Mouse (Mus musculus): ENCODE data around the gene Tbc1d2b. TPM values are rescaled to one million over a fixed set of nuclear protein-coding genes. Genes with fewer than 3 reads are reported as not detected.

Gene Tbc1d2b
- 7.9 and 8.9 TPM in 2 replicates for polyA plus RNA-seq (2016; fragmentation: Nextera tagmentation; extraction: Ambion mirVana)

DNA sequence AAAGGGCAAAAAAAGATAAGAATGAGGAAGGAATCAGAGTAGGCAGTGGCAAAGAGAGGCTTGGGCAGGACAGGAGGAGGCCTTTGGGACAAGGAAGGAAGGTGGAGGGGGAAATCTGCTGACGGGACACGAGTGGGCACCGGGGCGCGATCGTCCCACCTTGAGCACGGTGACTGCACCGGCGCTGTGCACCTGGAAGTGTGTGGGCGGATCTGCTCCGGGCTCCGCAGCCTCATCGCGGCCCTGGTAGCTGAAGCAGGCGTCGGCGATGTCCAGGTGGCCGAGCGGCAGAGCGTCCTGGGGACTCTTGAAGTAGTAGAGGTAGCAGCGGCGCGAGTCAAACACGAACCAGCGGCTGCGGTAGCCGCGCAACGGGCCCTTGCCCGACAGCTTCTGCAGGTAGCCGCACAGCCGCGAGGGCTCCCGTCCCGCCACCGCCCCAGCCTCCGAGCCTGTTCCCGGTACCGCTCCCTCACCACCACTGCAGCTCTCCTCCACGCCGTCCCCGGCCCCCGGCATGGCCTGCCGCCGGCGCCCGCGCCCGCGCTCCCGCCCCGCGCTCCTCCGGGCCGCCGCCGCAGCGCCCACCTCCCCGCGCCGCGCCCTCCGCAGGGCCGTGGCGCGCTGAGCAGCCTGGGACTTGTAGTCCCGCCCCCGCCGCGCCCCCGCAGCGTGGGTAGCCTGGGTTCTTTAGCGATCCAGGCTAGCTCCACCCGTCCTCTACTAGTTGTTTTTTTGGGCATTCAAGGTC is at the start of gene Tbc1d2b:
Tbc1d2b (minus strand) TSS at position 612 of the 751 bp plus-strand sequence.
- peaks cover 25% of the 10 kb centered on the region for H3K4me1 ChIP-seq
- H3K27ac ChIP-seq (replicated peaks), result peak within 1 kb of the TSS; percentile 87

GRCm38 (mm10) chr9:90316300-90316699 is 45.7 kb upstream of the Tbc1d2b start:
- no peak for DNase-seq (ENCODE audit: low spot score)
- WGBS, result 84% methylated on average over 5 of the region's 5 CpGs
- no peaks in the 10 kb centered on the region for H3K36me3 ChIP-seq
- no peak overlapping the region for H3K27ac ChIP-seq (replicated peaks)
- H3K9me3 ChIP-seq (replicated peaks), result no peaks in the 10 kb centered on the region
- H3K27me3 ChIP-seq (ENCODE audit: low read depth, poor library complexity, severe bottlenecking), result no peaks in the 10 kb centered on the region
- H3K4me1 ChIP-seq, result no peaks in the 10 kb centered on the region
- H3K4me3 ChIP-seq, result no peak overlapping the region

More for the DNA sequence above, at the start of gene Tbc1d2b:
- peaks cover 18% of the 10 kb centered on the region for H3K27me3 ChIP-seq (ENCODE audit: low read depth, poor library complexity, severe bottlenecking)
- peak; percentile 70 for DNase-seq (ENCODE audit: low spot score)
- WGBS, result under 1% methylated on average over 74 of the region's 74 CpGs
- no peaks in the 10 kb centered on the region for H3K9me3 ChIP-seq (replicated peaks)
- no peaks in the 10 kb centered on the region for H3K36me3 ChIP-seq
- H3K4me3 ChIP-seq, result peak within 1 kb of the TSS; percentile 82

- Histone ChIP-seq H3K27ac (replicated peaks) (no peak overlapping the region), H3K36me3 (no peaks in the 10 kb centered on the region), H3K4me3 (no peak overlapping the region), H3K27me3 (ENCODE audit: low read depth, poor library complexity, severe bottlenecking) (no peaks in the 10 kb centered on the region), H3K4me1 (no peaks in the 10 kb centered on the region), H3K9me3 (replicated peaks) (no peaks in the 10 kb centered on the region)
- no peak for DNase-seq (ENCODE audit: low spot score)
- WGBS, result 91% methylated on average over 11 of the region's 11 CpGs
Measured at GRCm38 (mm10) chr9:90315662-90316061, 45.1 kb upstream of the Tbc1d2b start.

DNA sequence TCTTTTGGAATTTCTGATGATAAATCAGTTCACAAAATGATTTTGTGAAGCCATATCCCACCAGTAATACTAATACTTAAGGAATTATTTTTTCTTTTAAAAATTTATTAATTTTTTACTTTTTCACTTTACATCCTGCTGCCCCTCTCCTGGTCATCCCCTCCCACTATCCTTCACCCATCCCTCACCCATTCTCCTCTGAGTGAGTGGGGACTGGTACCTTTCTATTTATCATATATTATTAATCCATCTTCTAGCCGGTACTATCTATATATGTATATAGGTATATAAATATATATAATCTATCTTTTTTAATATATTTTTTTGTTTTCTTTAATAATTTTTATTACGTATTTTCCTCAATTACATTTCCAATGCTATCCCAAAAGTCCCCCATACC is 33.6 kb upstream of the Tbc1d2b start:
- DNase-seq (ENCODE audit: low spot score), result no peak
- no peaks in the 10 kb centered on the region for H3K4me1 ChIP-seq
- no peak overlapping the region for H3K27ac ChIP-seq (replicated peaks)
- no peak overlapping the region for H3K4me3 ChIP-seq
- H3K27me3 ChIP-seq (ENCODE audit: low read depth, poor library complexity, severe bottlenecking), result no peaks in the 10 kb centered on the region
- no peaks in the 10 kb centered on the region for H3K36me3 ChIP-seq
- no peaks in the 10 kb centered on the region for H3K9me3 ChIP-seq (replicated peaks)
- WGBS, result 95% methylated on average over 2 of the region's 2 CpGs

DNA sequence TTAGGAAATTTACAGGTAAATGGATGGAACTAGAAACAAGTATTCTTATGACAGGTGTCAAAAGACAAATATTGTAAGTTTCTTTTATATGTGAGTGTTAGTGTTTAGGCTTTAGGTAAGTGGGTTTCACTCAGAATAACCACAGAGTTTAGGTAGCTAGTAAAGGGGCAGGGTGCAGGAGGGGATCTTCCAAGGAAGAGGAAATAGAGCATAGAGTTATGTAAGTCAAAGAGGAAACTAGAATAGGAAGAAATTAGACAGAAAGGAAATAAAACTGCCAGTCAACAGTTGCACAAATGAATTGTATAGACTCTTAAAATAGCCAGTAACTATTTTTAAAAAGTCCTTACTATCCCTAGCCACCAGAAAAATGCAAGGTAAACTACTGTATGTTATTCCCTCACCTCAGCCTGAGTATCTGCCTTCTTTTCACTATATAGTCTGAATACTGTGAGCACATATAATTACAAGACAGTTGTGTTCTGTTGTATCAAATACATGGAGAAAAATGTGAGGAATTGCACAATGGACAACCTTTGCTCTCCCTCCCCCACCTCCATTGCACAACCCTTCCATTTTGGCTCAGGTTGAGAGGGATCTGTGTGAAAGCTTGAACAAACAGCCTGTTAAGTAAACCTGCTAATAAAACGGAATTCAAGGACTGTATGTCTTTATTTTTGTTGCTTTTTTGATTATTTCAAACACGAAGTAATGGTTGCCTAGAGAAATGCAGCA is 32.7 kb upstream of the Tbc1d2b start:
- H3K9me3 ChIP-seq (replicated peaks), result no peaks in the 10 kb centered on the region
- H3K27me3 ChIP-seq (ENCODE audit: low read depth, poor library complexity, severe bottlenecking), result no peaks in the 10 kb centered on the region
- no peak overlapping the region for H3K27ac ChIP-seq (replicated peaks)
- WGBS, result 64% methylated on average over 2 of the region's 2 CpGs
- no peaks in the 10 kb centered on the region for H3K36me3 ChIP-seq
- no peak for DNase-seq (ENCODE audit: low spot score)
- no peaks in the 10 kb centered on the region for H3K4me1 ChIP-seq
- no peak overlapping the region for H3K4me3 ChIP-seq

DNA sequence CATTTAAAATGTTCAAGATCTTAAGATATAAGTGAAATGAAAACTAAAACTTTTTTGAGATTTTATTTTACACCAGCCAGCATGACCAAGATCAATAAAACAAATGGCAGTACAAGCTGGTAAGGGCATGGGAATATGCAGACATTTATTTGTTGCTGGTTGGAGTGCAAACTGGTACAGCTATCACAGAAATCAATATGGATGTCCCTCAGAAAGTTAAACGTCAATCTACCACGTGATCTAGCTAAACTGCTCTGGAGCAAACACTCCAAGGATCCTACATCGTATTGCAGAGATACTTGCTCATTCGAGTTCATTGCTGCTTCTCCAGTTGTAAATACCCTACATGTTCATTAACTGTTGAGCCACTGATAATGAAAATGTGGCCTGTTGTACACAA is 32.1 kb upstream of the Tbc1d2b start:
- H3K4me3 ChIP-seq, result no peak overlapping the region
- H3K36me3 ChIP-seq, result no peaks in the 10 kb centered on the region
- no peaks in the 10 kb centered on the region for H3K27me3 ChIP-seq (ENCODE audit: low read depth, poor library complexity, severe bottlenecking)
- WGBS, result 81% methylated on average over 4 of the region's 4 CpGs
- no peak overlapping the region for H3K27ac ChIP-seq (replicated peaks)
- DNase-seq (ENCODE audit: low spot score), result no peak
- no peaks in the 10 kb centered on the region for H3K4me1 ChIP-seq
- H3K9me3 ChIP-seq (replicated peaks), result no peaks in the 10 kb centered on the region

GRCm38 (mm10) chr9:90301081-90301688 is 30.6 kb upstream of the Tbc1d2b start:
- Histone ChIP-seq H3K4me3 (no peak overlapping the region), H3K27me3 (ENCODE audit: low read depth, poor library complexity, severe bottlenecking) (no peaks in the 10 kb centered on the region), H3K9me3 (replicated peaks) (no peaks in the 10 kb centered on the region), H3K27ac (replicated peaks) (no peak overlapping the region), H3K36me3 (no peaks in the 10 kb centered on the region), H3K4me1 (no peaks in the 10 kb centered on the region)
- WGBS, result 85% methylated on average over 4 of the region's 4 CpGs
- DNase-seq (ENCODE audit: low spot score), result no peak

GRCm38 (mm10) chr9:90297637-90298036 is 27.0 kb upstream of the Tbc1d2b start:
- Histone ChIP-seq H3K4me3 (no peak overlapping the region), H3K36me3 (no peaks in the 10 kb centered on the region), H3K27me3 (ENCODE audit: low read depth, poor library complexity, severe bottlenecking) (no peaks in the 10 kb centered on the region), H3K27ac (replicated peaks) (no peak overlapping the region), H3K4me1 (no peaks in the 10 kb centered on the region), H3K9me3 (replicated peaks) (no peaks in the 10 kb centered on the region)
- DNase-seq (ENCODE audit: low spot score), result no peak
- WGBS, result 89% methylated on average over 1 of the region's 1 CpGs

GRCm38 (mm10) chr9:90293641-90294398 is 23.2 kb upstream of the Tbc1d2b start:
- no peaks in the 10 kb centered on the region for H3K36me3 ChIP-seq
- no peak overlapping the region for H3K27ac ChIP-seq (replicated peaks)
- 76% methylated on average over 3 of the region's 3 CpGs for WGBS
- no peak overlapping the region for H3K4me3 ChIP-seq
- no peaks in the 10 kb centered on the region for H3K27me3 ChIP-seq (ENCODE audit: low read depth, poor library complexity, severe bottlenecking)
- H3K4me1 ChIP-seq, result no peaks in the 10 kb centered on the region
- no peak for DNase-seq (ENCODE audit: low spot score)
- H3K9me3 ChIP-seq (replicated peaks), result no peaks in the 10 kb centered on the region

GRCm38 (mm10) chr9:90278397-90278796 is 7.8 kb upstream of the Tbc1d2b start:
- H3K4me1 ChIP-seq, result no peaks in the 10 kb centered on the region
- H3K9me3 ChIP-seq (replicated peaks), result 0 out of 2 replicates have a peak, but pooled peaks cover 2% of the 10 kb centered on the region
- no peaks in the 10 kb centered on the region for H3K36me3 ChIP-seq
- DNase-seq (ENCODE audit: low spot score), result no peak
- no peak overlapping the region for H3K27ac ChIP-seq (replicated peaks)
- no peaks in the 10 kb centered on the region for H3K27me3 ChIP-seq (ENCODE audit: low read depth, poor library complexity, severe bottlenecking)
- no peak overlapping the region for H3K4me3 ChIP-seq
- WGBS, result 96% methylated on average over 3 of the region's 3 CpGs

- DNase-seq (ENCODE audit: low spot score), result no peak
- H3K27ac ChIP-seq (replicated peaks), result no peak overlapping the region
- H3K9me3 ChIP-seq (replicated peaks), result no peaks in the 10 kb centered on the region
- no peak overlapping the region for H3K4me3 ChIP-seq
- H3K36me3 ChIP-seq, result no peaks in the 10 kb centered on the region
- WGBS, result 92% methylated on average over 2 of the region's 2 CpGs
- no peaks in the 10 kb centered on the region for H3K27me3 ChIP-seq (ENCODE audit: low read depth, poor library complexity, severe bottlenecking)
- no peaks in the 10 kb centered on the region for H3K4me1 ChIP-seq
Measured at GRCm38 (mm10) chr9:90277884-90278283, 7.3 kb upstream of the Tbc1d2b start.

GRCm38 (mm10) chr9:90276779-90277178 is 6.2 kb upstream of the Tbc1d2b start:
- no peaks in the 10 kb centered on the region for H3K9me3 ChIP-seq (replicated peaks)
- H3K4me3 ChIP-seq, result no peak overlapping the region
- H3K27me3 ChIP-seq (ENCODE audit: low read depth, poor library complexity, severe bottlenecking), result peaks cover 11% of the 10 kb centered on the region
- H3K36me3 ChIP-seq, result no peaks in the 10 kb centered on the region
- no peak for DNase-seq (ENCODE audit: low spot score)
- H3K27ac ChIP-seq (replicated peaks), result no peak overlapping the region
- no peaks in the 10 kb centered on the region for H3K4me1 ChIP-seq
- WGBS, result 71% methylated on average over 1 of the region's 1 CpGs

All from midbrain, embryonic 10.5 days (tissue).